Comparison of ENCODE assay signal across 7 mouse cellular contexts in the genomic region with DNA sequence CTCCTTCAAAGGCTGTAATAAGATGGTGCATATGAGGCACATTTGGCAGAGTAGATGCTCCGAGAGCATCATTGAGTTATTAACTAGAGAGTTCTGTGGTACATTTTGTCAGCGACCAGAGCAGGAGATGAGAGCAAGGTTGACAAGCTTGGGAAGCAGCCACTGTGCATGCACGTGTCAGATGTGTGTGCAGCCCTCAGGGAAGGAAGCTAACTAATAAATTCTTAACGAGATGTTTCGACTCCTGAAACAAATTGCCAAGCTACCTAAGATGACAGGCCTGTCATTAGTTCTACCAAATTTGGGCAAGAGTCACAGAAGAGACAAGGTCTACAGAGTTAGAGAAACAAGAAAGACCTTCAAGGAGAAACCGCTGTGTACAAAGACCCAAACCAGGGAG. TPM values are rescaled to one million over a fixed set of nuclear protein-coding genes. Genes with fewer than 3 reads are reported as not detected.
DNase-seq lines count a peak whose midpoint lies in the region; ATAC-seq and TF ChIP-seq lines count a peak whose summit lies in the region.

No protein-coding gene starts in this region.

- peak overlapping the region; percentile 71 for H3K4me2 ChIP-seq in hindbrain, embryonic 13.5 days

- H3K4me3 ChIP-seq in ES-Bruce4 (ENCODE audit: low read depth, low read length) (no peak overlapping the region), macrophage (ENCODE audit: inconsistent target) (peak overlapping the region; percentile 32)
- H3K4me3 ChIP-seq in bone marrow macrophage, adult 2 months (ENCODE audit: insufficient read depth, low read length): peak overlapping the region; percentile 85
- peak overlapping the region; percentile 51 for H3K4me3 ChIP-seq in hindbrain, embryonic 13.5 days

- H3K9ac ChIP-seq in ES-Bruce4 (ENCODE audit: low read depth, poor library complexity, severe bottlenecking): 0 out of 2 replicates have a peak overlapping the region, but pooled peaks have one; percentile 20
- H3K9ac ChIP-seq in hindbrain, embryonic 13.5 days: peak overlapping the region; percentile 74

- no peaks in the 10 kb centered on the region; the same call in 1 of the 2 replicates for H3K79me2 ChIP-seq in macrophage (ENCODE audit: inconsistent target)

- 0 out of 2 replicates have a peak, but pooled peaks cover 3% of the 10 kb centered on the region for H3K27me3 ChIP-seq in ES-Bruce4 (ENCODE audit: control insufficient read depth, insufficient read depth, low read length, poor library complexity, severe bottlenecking)
- H3K27me3 ChIP-seq in hindbrain, embryonic 13.5 days: peaks cover 24% of the 10 kb centered on the region

- no peaks in the 10 kb centered on the region for H3K4me1 ChIP-seq in ES-Bruce4 (ENCODE audit: control insufficient read depth, insufficient read depth, low read length)
- H3K4me1 ChIP-seq in bone marrow macrophage, adult 2 months (ENCODE audit: control insufficient read depth, insufficient read depth, low read length): peaks cover 8% of the 10 kb centered on the region
- peaks cover 14% of the 10 kb centered on the region for H3K4me1 ChIP-seq in hindbrain, embryonic 13.5 days (replicated peaks)

- 34% methylated on average over 6 of the region's 6 CpGs for WGBS in hindbrain, embryonic 13.5 days
- 37% methylated on average over 6 of the region's 6 CpGs for WGBS in macrophage (ENCODE audit: missing documents)

- TF ChIP-seq CTCF in ES-Bruce4 (IDR thresholded peaks at IDR 0.05; ENCODE audit: low read depth, low read length): no peak
- TF ChIP-seq CTCF in bone marrow macrophage, adult 2 months (IDR thresholded peaks at IDR 0.05; ENCODE audit: low read depth, low read length): no peak

- H3K36me3 ChIP-seq in ES-Bruce4 (ENCODE audit: control insufficient read depth, insufficient read depth, low read length, poor library complexity, severe bottlenecking): no peaks in the 10 kb centered on the region
- H3K36me3 ChIP-seq in hindbrain, embryonic 13.5 days: no peaks in the 10 kb centered on the region
- no peaks in the 10 kb centered on the region for H3K36me3 ChIP-seq in macrophage (ENCODE audit: inconsistent target)

- no peak for DNase-seq in yolk sac, embryonic 10.5 days (ENCODE audit: low spot score)

- H3K9me3 ChIP-seq in ES-Bruce4 (replicated peaks; ENCODE audit: control insufficient read depth, insufficient read depth, low read length, poor library complexity, severe bottlenecking): no peaks in the 10 kb centered on the region
- H3K9me3 ChIP-seq in hindbrain, embryonic 13.5 days: no peaks in the 10 kb centered on the region

- TF ChIP-seq POLR2A in ES-Bruce4 (IDR thresholded peaks at IDR 0.05; ENCODE audit: insufficient read depth, low read length): no peak
- no peak for TF ChIP-seq POLR2A in bone marrow macrophage, adult 2 months (IDR thresholded peaks at IDR 0.05; ENCODE audit: borderline replicate concordance, low read depth, low read length)

- no peak for TF ChIP-seq EP300 in ES-Bruce4 (IDR thresholded peaks at IDR 0.05; ENCODE audit: insufficient read depth, low read depth, low read length)

- peak; percentile 35; the same call in 1 of the 2 replicates for ATAC-seq in hindbrain, embryonic 13.5 days (ENCODE audit: low FRiP score)
- no peak for ATAC-seq in megakaryocyte progenitor cell, adult 5-6 weeks (replicated peaks; ENCODE audit: poor library complexity)
- ATAC-seq in frontal cortex, adult (ENCODE audit: low TSS enrichment): no peak

- H3K27ac ChIP-seq in ES-Bruce4 (ENCODE audit: insufficient read depth, low read length): no peak overlapping the region
- no peak overlapping the region for H3K27ac ChIP-seq in bone marrow macrophage, adult 2 months (ENCODE audit: insufficient read depth, low read depth, low read length)
- no peak overlapping the region for H3K27ac ChIP-seq in hindbrain, embryonic 13.5 days
- H3K27ac ChIP-seq in macrophage: no peak overlapping the region

RNA-seq across cellular contexts. Expression of a gene that starts 0.6 kb away (rescaled TPM):
- 0.67 and 1.5 TPM in 2 replicates for polyA plus RNA-seq in ES-Bruce4 (2011; ENCODE audit: insufficient read depth, insufficient read length, low read depth, missing spikeins)
- 0.59 and 0.87 TPM in 2 replicates for polyA plus RNA-seq in bone marrow macrophage, adult 2 months (2012; ENCODE audit: insufficient read depth, insufficient read length, missing spikeins)
- polyA plus RNA-seq in hindbrain, embryonic 13.5 days (2015; fragmentation: Nextera tagmentation; extraction: Ambion mirVana): 14.5 and 17.4 TPM in 2 replicates
- 10 to 100 TPM in 22 of 26 experiments, 1 to 10 TPM in 4; 6.7 to 69.7 (median 19.2) TPM for total RNA-seq in macrophage (2018; cell fraction: chromatin; rRNA removed)
- total RNA-seq in macrophage (2018; cell fraction: cytosol; rRNA removed): 10 to 100 TPM in 14 of 26 experiments, 1 to 10 TPM in 12; 4.3 to 30.6 (median 15.9) TPM
- 10 to 100 TPM in 24 of 26 experiments, 1 to 10 TPM in 2; 7.6 to 53.1 (median 15.8) TPM for total RNA-seq in macrophage (2018; cell fraction: nucleus; rRNA removed)
- polyA plus RNA-seq in macrophage (2018): 11.1 to 28.2 TPM (median 13.4 TPM) in 3 replicates
- total RNA-seq in megakaryocyte progenitor cell, adult 5-6 weeks (2015): not detected in 2 replicates
- total RNA-seq in megakaryocyte progenitor cell, adult 5-6 weeks (2017): not detected in 2 replicates

RNA-seq across cellular contexts. Expression of a gene that starts 30.6 kb away (rescaled TPM):
- 0.72 and 1.1 TPM in 2 replicates for polyA plus RNA-seq in ES-Bruce4 (2011; ENCODE audit: insufficient read depth, insufficient read length, low read depth, missing spikeins)
- 0.21 and 0.31 TPM in 2 replicates for polyA plus RNA-seq in bone marrow macrophage, adult 2 months (2012; ENCODE audit: insufficient read depth, insufficient read length, missing spikeins)
- 0.47 and 0.84 TPM in 2 replicates for polyA plus RNA-seq in hindbrain, embryonic 13.5 days (2015; fragmentation: Nextera tagmentation; extraction: Ambion mirVana)
- 1 to 10 TPM in 1 of 26 experiments, under 1 TPM in 6, not detected in 19; 0.21 to 1.2 (median 0.62) TPM for total RNA-seq in macrophage (2018; cell fraction: chromatin; rRNA removed)
- under 1 TPM; 0.04 to 0.59 (median 0.26) TPM for total RNA-seq in macrophage (2018; cell fraction: cytosol; rRNA removed)
- total RNA-seq in macrophage (2018; cell fraction: nucleus; rRNA removed): 1 to 10 TPM in 2 of 26 experiments, under 1 TPM in 20, not detected in 4; 0.24 to 1.4 (median 0.46) TPM
- polyA plus RNA-seq in macrophage (2018): 0.23 to 0.27 TPM (median 0.26 TPM) in 3 replicates
- total RNA-seq in megakaryocyte progenitor cell, adult 5-6 weeks (2015): not detected in 2 replicates
- total RNA-seq in megakaryocyte progenitor cell, adult 5-6 weeks (2017): not detected in 2 replicates

RNA-seq across cellular contexts. Expression of a gene that starts 30.7 kb away (rescaled TPM):
- 3.3 and 4.0 TPM in 2 replicates for polyA plus RNA-seq in ES-Bruce4 (2011; ENCODE audit: insufficient read depth, insufficient read length, low read depth, missing spikeins)
- 1.9 and 2.2 TPM in 2 replicates for polyA plus RNA-seq in bone marrow macrophage, adult 2 months (2012; ENCODE audit: insufficient read depth, insufficient read length, missing spikeins)
- polyA plus RNA-seq in hindbrain, embryonic 13.5 days (2015; fragmentation: Nextera tagmentation; extraction: Ambion mirVana): 33.8 and 35.2 TPM in 2 replicates
- 1 to 10 TPM in 5 of 26 experiments, under 1 TPM in 14, not detected in 7; 0.18 to 2.4 (median 0.49) TPM for total RNA-seq in macrophage (2018; cell fraction: chromatin; rRNA removed)
- total RNA-seq in macrophage (2018; cell fraction: cytosol; rRNA removed): 1 to 10 TPM; 1.1 to 3.5 (median 1.9) TPM
- 1 to 10 TPM in 11 of 26 experiments, under 1 TPM in 15; 0.29 to 3.4 (median 0.92) TPM for total RNA-seq in macrophage (2018; cell fraction: nucleus; rRNA removed)
- polyA plus RNA-seq in macrophage (2018): 1.5 to 2.8 TPM (median 1.5 TPM) in 3 replicates
- 0.78 and 1.2 TPM in 2 replicates for total RNA-seq in megakaryocyte progenitor cell, adult 5-6 weeks (2015)
- total RNA-seq in megakaryocyte progenitor cell, adult 5-6 weeks (2017): 0.17 and 0.51 TPM in 2 replicates

RNA-seq across cellular contexts. Expression of a gene that starts 50.1 kb away (rescaled TPM):
- polyA plus RNA-seq in ES-Bruce4 (2011; ENCODE audit: insufficient read depth, insufficient read length, low read depth, missing spikeins) (2.9 and 3.1 TPM in 2 replicates), macrophage (2018) (7.6 to 21.0 TPM (median 11.5 TPM) in 3 replicates)
- polyA plus RNA-seq in bone marrow macrophage, adult 2 months (2012; ENCODE audit: insufficient read depth, insufficient read length, missing spikeins): 9.6 and 9.7 TPM in 2 replicates
- polyA plus RNA-seq in hindbrain, embryonic 13.5 days (2015; fragmentation: Nextera tagmentation; extraction: Ambion mirVana): 11.1 and 11.4 TPM in 2 replicates
- 10 to 100 TPM in 4 of 26 experiments, 1 to 10 TPM in 22; 2.2 to 16.6 (median 5.0) TPM for total RNA-seq in macrophage (2018; cell fraction: chromatin; rRNA removed)
- 10 to 100 TPM in 15 of 26 experiments, 1 to 10 TPM in 11; 5.3 to 27.6 (median 13.8) TPM for total RNA-seq in macrophage (2018; cell fraction: cytosol; rRNA removed)
- 10 to 100 TPM in 15 of 26 experiments, 1 to 10 TPM in 11; 5.4 to 25.1 (median 10.6) TPM for total RNA-seq in macrophage (2018; cell fraction: nucleus; rRNA removed)
- total RNA-seq in megakaryocyte progenitor cell, adult 5-6 weeks (2015): 0.94 and 2.5 TPM in 2 replicates
- total RNA-seq in megakaryocyte progenitor cell, adult 5-6 weeks (2017): 1.5 and 3.0 TPM in 2 replicates
